Mouse (Mus musculus) adrenal gland, postnatal 4 days (tissue): ENCODE measurements around the gene Mfn1. TPM values are rescaled to one million over a fixed set of nuclear protein-coding genes. Genes with fewer than 3 reads are reported as not detected.

ENCODE experiments used
- DNase-seq, 2 experiments: peaks; one replicate each; pipeline ENCODE4 v3.0.0; 2021 to 2022; ENCODE audit warnings: low spot score in 2 of 2, mixed read lengths in 2 of 2
- total RNA-seq, 2 experiments: library from RNA; stranded (reverse); gene quantifications; 2 replicates each; pipeline ENCODE4 v1.2.3; 2021

Gene Mfn1
- total RNA-seq, 2 experiments from 2014 or later: 61.0 to 62.5 TPM

DNA sequence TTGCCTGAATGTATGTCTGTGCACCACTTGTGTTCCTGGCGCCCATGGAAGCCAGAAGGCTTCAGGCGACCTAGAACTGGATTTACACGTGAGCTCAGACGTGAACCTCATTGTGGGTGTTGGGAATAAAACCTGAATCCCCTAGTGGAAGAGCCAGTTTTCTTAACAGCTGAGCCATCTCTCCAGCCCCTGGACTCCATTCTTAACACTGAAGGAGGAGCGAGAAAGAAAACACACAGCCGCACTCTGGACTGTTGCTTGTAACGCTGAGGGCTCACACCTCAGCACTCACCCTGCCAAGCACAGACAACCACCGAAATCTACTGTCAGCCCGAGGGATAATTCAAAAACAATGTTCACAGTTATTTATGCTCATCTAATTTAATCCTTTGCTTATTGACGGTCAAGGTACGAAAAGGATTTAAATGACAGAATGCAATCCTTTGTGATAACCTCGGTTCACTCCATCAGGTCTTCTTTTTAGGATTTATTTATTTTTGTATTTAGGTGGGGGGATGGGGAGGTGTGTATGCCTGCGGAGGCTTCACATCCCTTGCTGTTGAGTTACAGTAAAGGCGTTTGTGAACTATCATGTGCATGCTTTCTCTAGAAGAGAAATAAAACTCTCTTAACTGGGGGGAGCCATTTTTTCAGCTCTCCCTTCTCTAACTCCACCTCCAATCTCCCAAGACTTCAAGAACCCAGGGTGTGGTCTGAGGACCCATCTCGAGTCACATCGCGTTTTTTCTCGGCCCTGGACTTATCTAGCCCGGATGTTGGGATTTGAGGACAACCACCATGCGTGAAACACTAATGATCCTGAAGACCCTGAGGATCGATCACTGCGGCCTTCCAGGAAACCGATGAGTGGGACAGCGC is 19.5 kb upstream of the Mfn1 start, which contains the start of gene Zfp639:
TSS of gene Zfp639 (plus strand) at position 764 of the 879 bp plus-strand sequence.
- no peak for DNase-seq

DNA sequence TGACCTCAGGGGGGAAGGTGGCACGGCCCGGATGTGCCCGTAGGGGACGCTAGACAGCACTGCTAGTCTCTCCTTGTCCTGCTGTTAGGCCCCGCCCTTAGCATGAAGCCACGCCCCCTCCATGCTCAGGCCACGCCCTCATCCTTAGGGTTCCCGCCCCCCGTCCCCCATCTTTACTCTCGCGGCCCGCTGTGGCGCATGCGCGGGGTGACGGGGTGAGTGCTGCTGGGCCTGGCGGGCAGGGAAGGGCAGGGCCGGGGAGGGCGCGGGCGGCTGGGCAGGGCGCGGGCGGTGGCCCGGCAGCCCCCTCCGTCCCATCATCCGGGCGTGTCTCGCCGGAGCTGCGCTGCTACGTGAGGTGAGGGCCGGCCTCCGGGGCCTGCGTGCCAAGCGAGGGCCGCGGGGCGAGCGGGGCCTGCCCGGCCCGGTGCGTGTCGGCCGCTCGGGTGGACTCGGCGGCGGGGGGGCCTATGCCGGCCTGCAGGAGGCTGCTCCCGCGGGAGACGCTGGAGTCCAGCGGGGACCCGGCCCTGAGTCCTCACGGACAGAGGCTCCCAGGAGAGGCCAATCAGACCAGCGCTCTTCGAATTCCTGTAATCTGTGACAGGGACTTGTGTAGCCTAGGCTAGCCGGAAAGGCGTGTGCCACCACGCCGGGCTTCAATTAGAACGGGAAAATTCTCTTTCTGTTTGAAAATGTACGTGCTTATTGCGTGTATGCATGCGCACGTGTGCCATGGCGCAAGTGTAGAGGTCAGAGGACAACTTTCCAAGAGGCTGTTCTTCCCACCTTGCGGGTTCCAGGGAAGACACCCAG is 18.7 kb upstream of the Mfn1 start:
- DNase-seq: peak; percentile 97 to 98

DNA sequence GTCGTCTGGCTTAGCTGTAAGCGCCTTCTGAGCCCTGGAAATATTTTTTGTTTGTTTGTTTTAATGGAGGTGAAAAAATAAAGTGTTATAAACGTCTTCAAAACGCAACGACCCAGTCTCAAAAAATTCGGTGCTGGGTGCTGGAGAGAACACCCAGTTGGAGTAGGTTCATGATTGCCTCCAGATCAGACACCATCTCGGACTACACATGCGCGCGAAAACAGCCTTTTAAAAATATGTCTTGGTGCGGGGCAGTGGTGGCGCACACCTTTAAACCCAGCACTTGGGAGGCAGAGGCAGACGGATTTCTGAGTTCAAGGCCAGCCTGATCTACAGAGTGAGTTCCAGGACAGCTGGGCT is 18.1 kb upstream of the Mfn1 start:
- DNase-seq: no peak

- no peak for DNase-seq
These were observed 16.5 kb upstream of the Mfn1 start for GRCm38 (mm10) chr3:32512686-32513284.

DNA sequence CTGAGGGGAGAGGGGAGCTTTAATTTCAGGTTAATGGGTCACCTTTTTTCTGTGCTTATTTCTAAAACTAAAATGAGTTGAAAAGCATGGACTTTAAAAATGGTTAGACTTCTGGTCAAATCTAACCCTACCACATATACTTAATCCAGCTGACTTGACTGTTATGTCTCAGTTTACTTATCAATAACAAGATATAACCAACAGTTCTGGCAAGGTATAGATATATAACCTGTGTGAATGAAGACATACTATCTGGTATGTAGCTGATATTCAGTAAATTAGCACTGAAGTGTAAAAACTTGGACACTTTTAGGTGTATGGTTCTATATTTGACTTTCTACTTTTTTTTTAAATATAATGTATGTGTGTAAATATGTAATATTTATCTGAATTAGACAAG is 15.7 kb upstream of the Mfn1 start:
- no peak for DNase-seq

GRCm38 (mm10) chr3:32527181-32527580 is 2.1 kb upstream of the Mfn1 start:
- DNase-seq: no peak

- no peak for DNase-seq
These were observed 776 bp downstream of the Mfn1 start for GRCm38 (mm10) chr3:32530041-32530440.

DNA sequence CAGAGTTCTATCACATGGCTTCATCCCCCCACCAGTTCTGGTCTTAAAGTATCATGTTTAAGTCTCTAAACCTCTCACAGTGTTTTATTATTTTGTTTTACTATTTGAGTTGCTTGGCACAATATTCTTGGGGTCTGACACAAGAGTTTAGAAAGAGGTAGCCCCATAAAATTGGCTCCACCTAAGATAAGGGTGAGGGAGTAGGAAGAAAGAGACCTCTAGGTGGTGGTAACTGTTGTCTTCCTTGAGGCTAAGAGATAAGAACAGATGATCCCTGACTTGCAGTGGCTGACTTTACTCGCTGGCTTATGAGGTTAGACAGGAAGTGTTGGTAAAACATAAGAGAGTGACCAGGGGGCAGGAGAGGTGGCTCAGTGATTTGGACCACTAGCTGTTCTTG is 6.4 kb downstream of the Mfn1 start:
- DNase-seq: no peak

GRCm38 (mm10) chr3:32537556-32537955 is 8.3 kb downstream of the Mfn1 start:
- DNase-seq: no peak

DNA sequence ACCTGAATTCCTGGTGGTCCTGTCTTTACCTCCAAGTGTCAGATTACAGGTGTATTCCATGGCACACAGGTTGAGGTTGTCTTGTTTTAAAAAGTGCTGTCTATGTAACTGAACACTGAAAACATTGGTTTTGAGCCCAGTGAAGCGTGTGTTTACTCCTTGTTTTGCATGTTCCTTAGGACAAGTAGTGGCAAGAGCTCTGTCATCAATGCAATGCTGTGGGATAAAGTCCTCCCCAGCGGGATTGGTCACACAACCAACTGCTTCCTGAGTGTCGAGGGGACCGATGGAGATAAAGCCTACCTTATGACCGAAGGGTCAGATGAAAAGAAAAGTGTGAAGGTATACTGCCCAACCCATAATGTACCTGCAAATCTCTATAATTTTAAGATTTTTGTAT is 8.8 kb downstream of the Mfn1 start:
- DNase-seq: no peak

DNA sequence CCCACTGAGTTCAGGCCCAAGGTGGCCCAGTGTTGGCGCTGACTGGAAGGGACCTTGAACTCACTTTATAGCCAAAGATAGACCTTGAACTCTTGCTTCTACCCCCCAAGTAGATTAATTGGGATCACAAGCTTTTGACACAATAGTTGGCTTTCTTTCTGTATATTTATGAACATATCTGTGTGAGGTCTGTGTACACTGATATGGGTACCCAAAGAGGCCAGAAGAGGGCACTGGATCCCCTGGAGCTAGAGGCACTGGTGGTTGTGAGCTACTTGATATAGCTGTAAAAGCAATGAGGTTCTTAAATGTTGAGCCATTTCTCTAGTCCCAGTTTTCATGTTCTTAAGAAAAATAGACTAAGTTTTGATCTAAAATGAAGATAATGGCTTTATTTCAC is 23.8 kb downstream of the Mfn1 start:
- DNase-seq: no peak

GRCm38 (mm10) chr3:32563401-32563800 is 34.1 kb downstream of the Mfn1 start:
- DNase-seq: no peak

DNA sequence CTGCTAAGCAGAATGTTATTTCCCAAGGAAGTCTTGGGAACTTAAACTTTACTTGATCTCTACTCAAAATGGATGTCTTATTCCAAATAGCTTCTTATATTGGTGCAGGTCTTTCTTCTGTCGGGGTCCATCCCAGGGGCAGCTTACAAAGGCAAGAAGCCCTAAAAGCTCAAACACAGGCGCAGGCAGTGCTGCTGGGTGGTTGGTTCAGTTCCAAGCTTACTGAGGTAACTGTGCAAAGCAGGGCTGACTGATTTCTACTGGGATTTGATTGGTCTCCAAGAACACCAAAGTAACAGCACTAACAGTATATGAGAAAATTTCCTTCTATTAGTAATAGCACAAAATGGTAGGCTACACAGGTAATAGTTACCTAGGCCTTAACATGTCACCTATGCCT is 43.8 kb downstream of the Mfn1 start:
- DNase-seq: no peak

- no peak for DNase-seq
These were observed 44.6 kb downstream of the Mfn1 start for GRCm38 (mm10) chr3:32573881-32574280.

- no peak for DNase-seq
These were observed 45.9 kb downstream of the Mfn1 start for GRCm38 (mm10) chr3:32575151-32575550.

- DNase-seq: no peak
These were observed 49.5 kb downstream of the Mfn1 start for GRCm38 (mm10) chr3:32578772-32579171.

GRCm38 (mm10) chr3:32580738-32581137 is 51.5 kb downstream of the Mfn1 start:
- no peak for DNase-seq

- no peak for DNase-seq
These were observed 52.6 kb downstream of the Mfn1 start for GRCm38 (mm10) chr3:32581911-32582310.

DNA sequence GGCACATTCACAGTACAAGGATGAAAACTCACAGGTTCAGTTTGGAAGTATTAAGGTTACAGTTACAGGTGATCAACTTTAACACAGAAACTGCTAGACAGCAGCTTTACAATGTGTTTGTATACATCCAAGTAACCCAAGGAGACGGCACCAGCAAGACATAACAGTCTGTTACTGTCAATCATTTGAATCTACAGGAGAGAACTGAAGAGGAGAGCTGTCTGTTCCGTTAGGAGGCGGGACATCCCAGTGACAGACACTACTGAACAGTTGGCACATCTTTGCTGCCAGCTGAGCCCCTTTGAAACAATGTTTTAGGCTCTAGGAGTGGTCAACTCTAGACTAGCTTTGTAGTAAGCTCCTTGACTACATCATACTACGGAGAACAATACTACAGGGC is 54.2 kb downstream of the Mfn1 start:
- DNase-seq: no peak

- DNase-seq: no peak
These were observed 57.0 kb downstream of the Mfn1 start for GRCm38 (mm10) chr3:32586274-32586673.

DNA sequence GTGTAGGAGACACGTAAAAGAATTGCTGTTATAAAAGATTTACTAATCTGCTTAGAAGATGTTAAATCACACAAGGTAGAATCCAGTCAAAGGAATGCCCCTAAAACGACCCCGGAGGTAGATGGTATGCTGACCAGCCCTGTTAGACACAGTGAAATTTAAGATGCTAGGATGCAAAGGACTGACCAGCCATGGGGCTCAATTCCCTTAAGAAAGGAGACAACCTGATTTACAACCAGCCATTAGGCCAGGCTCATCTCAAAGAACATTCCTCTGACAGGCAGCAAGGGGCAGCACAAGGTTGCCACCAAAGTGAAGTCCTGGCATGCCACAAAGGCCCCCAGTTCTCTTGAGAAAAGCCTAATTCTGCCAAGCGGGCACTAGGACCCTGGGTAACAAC is 65.8 kb downstream of the Mfn1 start:
- DNase-seq: no peak

GRCm38 (mm10) chr3:32599328-32599727 is 70.1 kb downstream of the Mfn1 start:
- DNase-seq: no peak
